Mouse (Mus musculus): ENCODE measurements around the gene Iqcg. TPM values are rescaled to one million over a fixed set of nuclear protein-coding genes. Genes with fewer than 3 reads are reported as not detected.
"Not testable (repeated sequence)": the region's sequence is repeated elsewhere in the genome, so short reads cannot be mapped to it uniquely, and the experiment has no call there.

Iqcg gene
- total and polyA plus RNA-seq, 3 experiments, result 3.4 to 21.8 (median 7.3) TPM

DNA sequence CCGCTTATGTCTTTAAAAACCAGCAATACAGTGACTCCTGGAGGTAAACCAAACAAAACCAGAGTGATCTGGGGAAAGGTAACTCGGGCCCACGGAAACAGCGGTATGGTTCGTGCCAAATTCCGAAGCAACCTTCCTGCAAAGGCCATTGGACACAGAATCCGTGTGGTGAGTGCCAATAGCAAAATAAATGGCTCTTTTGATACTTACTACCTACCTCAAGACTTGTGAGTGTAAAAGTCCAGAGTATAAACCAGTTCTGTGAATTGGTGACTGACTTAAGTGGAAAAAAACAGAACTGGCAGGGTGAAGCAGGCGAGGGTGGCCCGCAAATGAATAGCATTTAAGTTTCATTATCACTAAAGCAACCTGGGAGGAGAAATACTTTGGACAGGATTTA lies 2.6 kb upstream of the Iqcg start:
- H3K27ac ChIP-seq (ENCODE audit: insufficient read depth, low read depth); H3K27me3 ChIP-seq (replicated peaks); in situ Hi-C loops (cut with MboI; ENCODE audit: low pct_ligation_motif_present, low pct_unique_long_range_greater_than_20kb, low sequenced_read_pairs); DNase-seq (ENCODE audit: extremely low read depth); H3K9me3 ChIP-seq (replicated peaks; ENCODE audit: low read length); dilution Hi-C loops (cut with MboI; ENCODE audit: extremely low pct_ligation_motif_present, extremely low pct_unique_long_range_greater_than_20kb, low sequenced_read_pairs): not testable (repeated sequence)
- H3K4me2 ChIP-seq (ENCODE audit: insufficient read depth, low read depth, poor library complexity, severe bottlenecking), result peak overlapping the region; percentile 86
- peaks cover 34% of the 10 kb centered on the region for H3K79me2 ChIP-seq (replicated peaks; ENCODE audit: control insufficient read depth, extremely low read depth, insufficient read depth, poor library complexity, severe bottlenecking)
- TF ChIP-seq POLR2AphosphoS2 (IDR thresholded peaks at IDR 0.05; ENCODE audit: low read depth, low read length), result peak; percentile 37; the same call in 1 of the 2 replicates
- H3K4me1 ChIP-seq (ENCODE audit: control insufficient read depth in 1 of 2, insufficient read depth in 2 of 2), result peaks cover 10 to 51% of the 10 kb centered on the region in 2 experiments
- H3K9ac ChIP-seq (ENCODE audit: insufficient read depth, low read depth), result peak overlapping the region; percentile 95
- peaks cover 28 to 40% of the 10 kb centered on the region in 2 experiments for H3K36me3 ChIP-seq (replicated peaks in 1 of 2; ENCODE audit: control insufficient read depth in 1 of 2, insufficient read depth in 1 of 2, low read length in 1 of 2)
- peak overlapping the region; percentile 57 to 97 (median 76) for H3K4me3 ChIP-seq (replicated peaks in 1 of 3; ENCODE audit: low read depth in 2 of 3, low read length in 2 of 3, poor library complexity in 1 of 3)

DNA sequence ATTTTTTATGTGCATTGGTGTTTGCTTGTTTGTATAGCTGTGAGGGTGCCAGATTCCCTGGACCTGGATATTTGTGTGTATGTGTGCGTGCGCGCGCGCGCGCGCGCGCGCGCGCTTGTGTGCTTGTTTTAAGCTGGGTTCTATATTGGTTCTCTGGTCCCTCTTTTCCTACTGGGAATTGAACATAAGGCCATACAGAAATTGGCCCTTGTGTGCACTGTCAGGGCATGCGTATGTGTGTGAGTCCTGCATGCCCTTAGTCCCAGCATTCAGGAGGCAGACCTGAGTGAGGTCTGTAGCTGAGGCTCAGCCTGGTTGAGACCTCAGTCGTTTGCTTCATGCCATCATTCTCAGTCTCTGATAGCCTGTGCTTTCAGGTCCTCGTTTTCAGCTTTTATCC lies 2.0 kb upstream of the Iqcg start:
- dilution Hi-C loops (cut with MboI; ENCODE audit: extremely low pct_ligation_motif_present, extremely low pct_unique_long_range_greater_than_20kb, low sequenced_read_pairs), result no loop called here
- in situ Hi-C loops (cut with MboI; ENCODE audit: low pct_ligation_motif_present, low pct_unique_long_range_greater_than_20kb, low sequenced_read_pairs), result no loop called here
- H3K4me1 ChIP-seq (ENCODE audit: control insufficient read depth in 1 of 2, insufficient read depth in 2 of 2), result peaks cover 8 to 45% of the 10 kb centered on the region in 2 experiments

DNA sequence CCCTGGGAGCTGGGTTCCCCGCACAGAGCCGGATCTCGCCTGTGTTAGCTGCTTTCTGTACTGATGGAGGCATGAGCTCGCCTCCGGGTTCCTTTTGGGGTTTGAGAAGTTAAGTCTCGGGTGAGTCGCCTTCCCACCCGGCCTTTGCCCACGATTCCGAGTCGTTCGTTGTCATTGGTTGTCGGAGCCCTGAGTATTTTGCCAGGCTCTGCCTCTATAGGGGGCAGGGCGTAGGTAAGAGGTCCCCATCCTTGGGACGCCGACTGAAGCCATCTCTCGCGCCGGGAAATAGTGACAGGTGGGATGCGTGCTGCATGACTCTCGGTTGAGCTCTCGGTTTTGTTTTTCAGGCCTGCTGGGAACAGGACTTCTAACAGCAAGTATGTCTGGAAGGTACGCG lies 768 bp upstream of the Iqcg start:
- no peak for DNase-seq (ENCODE audit: extremely low read depth)
- in situ Hi-C loops (cut with MboI; ENCODE audit: low pct_ligation_motif_present, low pct_unique_long_range_greater_than_20kb, low sequenced_read_pairs) (no loop called here), dilution Hi-C loops (cut with MboI; ENCODE audit: extremely low pct_ligation_motif_present, extremely low pct_unique_long_range_greater_than_20kb, low sequenced_read_pairs) (no loop called here)
- peaks cover 28 to 40% of the 10 kb centered on the region in 2 experiments for H3K36me3 ChIP-seq (replicated peaks in 1 of 2; ENCODE audit: control insufficient read depth in 1 of 2, insufficient read depth in 1 of 2, low read length in 1 of 2)
- H3K4me3 ChIP-seq (replicated peaks in 1 of 3; ENCODE audit: low read depth in 2 of 3, low read length in 2 of 3, poor library complexity in 1 of 3), result peak overlapping the region; percentile 74 to 97 (median 76)
- no peak for TF ChIP-seq EP300 (IDR thresholded peaks at IDR 0.05; ENCODE audit: low read length)
- TF ChIP-seq POLR2AphosphoS2 (IDR thresholded peaks at IDR 0.05; ENCODE audit: low read depth, low read length), result peak; percentile 67
- peak; percentile 2; the same call in 1 of the 2 replicates for TF ChIP-seq ZMIZ1 (IDR thresholded peaks at IDR 0.05; ENCODE audit: low read depth, low read length)
- H3K27me3 ChIP-seq (replicated peaks), result peaks cover 6% of the 10 kb centered on the region
- no peaks in the 10 kb centered on the region for H3K9me3 ChIP-seq (replicated peaks; ENCODE audit: low read length)
- H3K79me2 ChIP-seq (replicated peaks; ENCODE audit: control insufficient read depth, extremely low read depth, insufficient read depth, poor library complexity, severe bottlenecking), result peaks cover 34% of the 10 kb centered on the region
- peak overlapping the region; percentile 95 for H3K9ac ChIP-seq (ENCODE audit: insufficient read depth, low read depth)
- peak overlapping the region; percentile 38; the same call in 1 of the 2 replicates for H3K27ac ChIP-seq (ENCODE audit: insufficient read depth, low read depth)
- H3K4me2 ChIP-seq (ENCODE audit: insufficient read depth, low read depth, poor library complexity, severe bottlenecking), result no peak overlapping the region
- peaks cover 8 to 39% of the 10 kb centered on the region in 2 experiments for H3K4me1 ChIP-seq (ENCODE audit: control insufficient read depth in 1 of 2, insufficient read depth in 2 of 2)

More for the DNA sequence above, 2.0 kb upstream of the Iqcg start:
- H3K27ac ChIP-seq (ENCODE audit: insufficient read depth, low read depth), result peak overlapping the region; percentile 37
- peak overlapping the region; percentile 57 to 97 (median 76) for H3K4me3 ChIP-seq (replicated peaks in 1 of 3; ENCODE audit: low read depth in 2 of 3, low read length in 2 of 3, poor library complexity in 1 of 3)
- H3K4me2 ChIP-seq (ENCODE audit: insufficient read depth, low read depth, poor library complexity, severe bottlenecking), result peak overlapping the region; percentile 86
- no peak for TF ChIP-seq TCF12 (IDR thresholded peaks at IDR 0.05; ENCODE audit: low read depth, low read length)
- 0 out of 2 replicates have a peak, but pooled peaks have one; percentile 39 for TF ChIP-seq SIN3A (IDR thresholded peaks at IDR 0.05; ENCODE audit: low read length)
- peak; percentile 38; the same call in 1 of the 2 replicates for TF ChIP-seq POLR2A (IDR thresholded peaks at IDR 0.05; ENCODE audit: low read depth, low read length)
- 0 out of 2 replicates have a peak, but pooled peaks have one; percentile 32 for TF ChIP-seq NRF1 (IDR thresholded peaks at IDR 0.05; ENCODE audit: low read depth, low read length)
- DNase-seq (ENCODE audit: extremely low read depth), result no peak
- peaks cover 4% of the 10 kb centered on the region for H3K27me3 ChIP-seq (replicated peaks)
- no peaks in the 10 kb centered on the region for H3K9me3 ChIP-seq (replicated peaks; ENCODE audit: low read length)
- peak overlapping the region; percentile 95 for H3K9ac ChIP-seq (ENCODE audit: insufficient read depth, low read depth)
- H3K79me2 ChIP-seq (replicated peaks; ENCODE audit: control insufficient read depth, extremely low read depth, insufficient read depth, poor library complexity, severe bottlenecking), result peaks cover 34% of the 10 kb centered on the region
- H3K36me3 ChIP-seq (replicated peaks in 1 of 2; ENCODE audit: control insufficient read depth in 1 of 2, insufficient read depth in 1 of 2, low read length in 1 of 2), result peaks cover 28 to 40% of the 10 kb centered on the region in 2 experiments
